Mouse (Mus musculus): ENCODE measurements around the gene Prkca. TPM values are rescaled to one million over a fixed set of nuclear protein-coding genes. Genes with fewer than 3 reads are reported as not detected.

The Prkca gene
- polyA plus RNA-seq, 1 experiment from 2014 or later: 13.5 TPM

GRCm38 (mm10) chr11:108365600-108365999 lies 21.9 kb upstream of the Prkca start:
- DNase-seq (ENCODE audit: low spot score) (no peak), ATAC-seq (ENCODE audit: low read depth) (no peak)
- H3K27ac ChIP-seq (replicated peaks; ENCODE audit: low read depth, low read length): no peak overlapping the region
- H3K4me3 ChIP-seq (ENCODE audit: low read depth, low read length): no peak overlapping the region
- H3K36me3 ChIP-seq (ENCODE audit: control insufficient read depth, insufficient read depth, low read length): no peaks in the 10 kb centered on the region
- H3K9me3 ChIP-seq (ENCODE audit: control insufficient read depth, low read length): no peaks in the 10 kb centered on the region
- H3K4me1 ChIP-seq (ENCODE audit: control insufficient read depth, insufficient read depth, low read length): 0 out of 2 replicates have a peak, but pooled peaks cover 7% of the 10 kb centered on the region
- 68% methylated on average over 7 of the region's 7 CpGs for WGBS
- no peaks in the 10 kb centered on the region for H3K27me3 ChIP-seq (replicated peaks; ENCODE audit: control insufficient read depth, insufficient read depth, low read length)
- no peak overlapping the region for H3K4me2 ChIP-seq (ENCODE audit: low read depth, low read length)
- no peak overlapping the region for H3K9ac ChIP-seq (ENCODE audit: low read depth, low read length)

- Histone ChIP-seq H3K9me3 (ENCODE audit: control insufficient read depth, low read length) (no peaks in the 10 kb centered on the region), H3K27me3 (replicated peaks; ENCODE audit: control insufficient read depth, insufficient read depth, low read length) (no peaks in the 10 kb centered on the region), H3K27ac (replicated peaks; ENCODE audit: low read depth, low read length) (no peak overlapping the region), H3K4me3 (ENCODE audit: low read depth, low read length) (no peak overlapping the region), H3K4me1 (ENCODE audit: control insufficient read depth, insufficient read depth, low read length) (0 out of 2 replicates have a peak, but pooled peaks cover 7% of the 10 kb centered on the region), H3K36me3 (ENCODE audit: control insufficient read depth, insufficient read depth, low read length) (no peaks in the 10 kb centered on the region), H3K9ac (ENCODE audit: low read depth, low read length) (no peak overlapping the region), H3K4me2 (ENCODE audit: low read depth, low read length) (no peak overlapping the region)
- DNase-seq (ENCODE audit: low spot score) (peak; percentile 28), ATAC-seq (ENCODE audit: low read depth) (0 out of 2 replicates have a peak, but pooled peaks have one; percentile 12)
- 39% methylated on average over 5 of the region's 7 CpGs for WGBS
These were observed 21.3 kb upstream of the Prkca start for GRCm38 (mm10) chr11:108364945-108365589.

- Histone ChIP-seq H3K4me1 (ENCODE audit: control insufficient read depth, insufficient read depth, low read length) (0 out of 2 replicates have a peak, but pooled peaks cover 7% of the 10 kb centered on the region), H3K36me3 (ENCODE audit: control insufficient read depth, insufficient read depth, low read length) (no peaks in the 10 kb centered on the region), H3K27me3 (replicated peaks; ENCODE audit: control insufficient read depth, insufficient read depth, low read length) (no peaks in the 10 kb centered on the region), H3K4me2 (ENCODE audit: low read depth, low read length) (no peak overlapping the region), H3K4me3 (ENCODE audit: low read depth, low read length) (no peak overlapping the region), H3K27ac (replicated peaks; ENCODE audit: low read depth, low read length) (no peak overlapping the region), H3K9me3 (ENCODE audit: control insufficient read depth, low read length) (no peaks in the 10 kb centered on the region), H3K9ac (ENCODE audit: low read depth, low read length) (no peak overlapping the region)
- 67% methylated on average over 4 of the region's 4 CpGs for WGBS
- no peak for DNase-seq (ENCODE audit: low spot score)
- ATAC-seq (ENCODE audit: low read depth): no peak
These were observed 20.3 kb upstream of the Prkca start for GRCm38 (mm10) chr11:108363991-108364390.

- no peaks in the 10 kb centered on the region for H3K9me3 ChIP-seq (ENCODE audit: control insufficient read depth, low read length)
- H3K36me3 ChIP-seq (ENCODE audit: control insufficient read depth, insufficient read depth, low read length): no peaks in the 10 kb centered on the region
- 0 out of 2 replicates have a peak, but pooled peaks cover 7% of the 10 kb centered on the region for H3K4me1 ChIP-seq (ENCODE audit: control insufficient read depth, insufficient read depth, low read length)
- H3K9ac ChIP-seq (ENCODE audit: low read depth, low read length): no peak overlapping the region
- 92% methylated on average over 5 of the region's 5 CpGs for WGBS
- H3K27me3 ChIP-seq (replicated peaks; ENCODE audit: control insufficient read depth, insufficient read depth, low read length): no peaks in the 10 kb centered on the region
- H3K27ac ChIP-seq (replicated peaks; ENCODE audit: low read depth, low read length): no peak overlapping the region
- no peak overlapping the region for H3K4me2 ChIP-seq (ENCODE audit: low read depth, low read length)
- no peak overlapping the region for H3K4me3 ChIP-seq (ENCODE audit: low read depth, low read length)
- DNase-seq (ENCODE audit: low spot score): no peak
- ATAC-seq (ENCODE audit: low read depth): no peak
These were observed 19.2 kb upstream of the Prkca start for GRCm38 (mm10) chr11:108362965-108363364.

- Histone ChIP-seq H3K36me3 (ENCODE audit: control insufficient read depth, insufficient read depth, low read length) (no peaks in the 10 kb centered on the region), H3K4me3 (ENCODE audit: low read depth, low read length) (no peak overlapping the region), H3K9me3 (ENCODE audit: control insufficient read depth, low read length) (no peaks in the 10 kb centered on the region), H3K27me3 (replicated peaks; ENCODE audit: control insufficient read depth, insufficient read depth, low read length) (no peaks in the 10 kb centered on the region), H3K9ac (ENCODE audit: low read depth, low read length) (no peak overlapping the region), H3K27ac (replicated peaks; ENCODE audit: low read depth, low read length) (no peak overlapping the region), H3K4me2 (ENCODE audit: low read depth, low read length) (no peak overlapping the region), H3K4me1 (ENCODE audit: control insufficient read depth, insufficient read depth, low read length) (0 out of 2 replicates have a peak, but pooled peaks cover 7% of the 10 kb centered on the region)
- ATAC-seq (ENCODE audit: low read depth) (no peak), DNase-seq (ENCODE audit: low spot score) (no peak)
- 84% methylated on average over 4 of the region's 4 CpGs for WGBS
These were observed 17.3 kb upstream of the Prkca start for GRCm38 (mm10) chr11:108360983-108361382.

- no peak for ATAC-seq (ENCODE audit: low read depth)
- WGBS: 81% methylated on average over 6 of the region's 6 CpGs
These were observed 15.2 kb upstream of the Prkca start for GRCm38 (mm10) chr11:108358911-108359310.

GRCm38 (mm10) chr11:108356020-108356419 lies 12.3 kb upstream of the Prkca start:
- no peak for ATAC-seq (ENCODE audit: low read depth)
- no peak overlapping the region for H3K4me2 ChIP-seq (ENCODE audit: low read depth, low read length)
- no peaks in the 10 kb centered on the region for H3K36me3 ChIP-seq (ENCODE audit: control insufficient read depth, insufficient read depth, low read length)
- no peaks in the 10 kb centered on the region for H3K27me3 ChIP-seq (replicated peaks; ENCODE audit: control insufficient read depth, insufficient read depth, low read length)
- WGBS: 78% methylated on average over 4 of the region's 4 CpGs
- no peak overlapping the region for H3K9ac ChIP-seq (ENCODE audit: low read depth, low read length)
- no peaks in the 10 kb centered on the region for H3K4me1 ChIP-seq (ENCODE audit: control insufficient read depth, insufficient read depth, low read length)
- no peaks in the 10 kb centered on the region for H3K9me3 ChIP-seq (ENCODE audit: control insufficient read depth, low read length)
- no peak for DNase-seq (ENCODE audit: low spot score)
- no peak overlapping the region for H3K4me3 ChIP-seq (ENCODE audit: low read depth, low read length)
- no peak overlapping the region for H3K27ac ChIP-seq (replicated peaks; ENCODE audit: low read depth, low read length)

More at GRCm38 (mm10) chr11:108358911-108359310, 15.2 kb upstream of the Prkca start:
- Histone ChIP-seq H3K9ac (ENCODE audit: low read depth, low read length) (no peak overlapping the region), H3K36me3 (ENCODE audit: control insufficient read depth, insufficient read depth, low read length) (no peaks in the 10 kb centered on the region), H3K27ac (replicated peaks; ENCODE audit: low read depth, low read length) (no peak overlapping the region), H3K4me1 (ENCODE audit: control insufficient read depth, insufficient read depth, low read length) (no peaks in the 10 kb centered on the region), H3K4me3 (ENCODE audit: low read depth, low read length) (no peak overlapping the region), H3K9me3 (ENCODE audit: control insufficient read depth, low read length) (no peaks in the 10 kb centered on the region), H3K4me2 (ENCODE audit: low read depth, low read length) (no peak overlapping the region), H3K27me3 (replicated peaks; ENCODE audit: control insufficient read depth, insufficient read depth, low read length) (no peaks in the 10 kb centered on the region)
- no peak for DNase-seq (ENCODE audit: low spot score)

GRCm38 (mm10) chr11:108352842-108353388 lies 9.2 kb upstream of the Prkca start:
- no peak overlapping the region for H3K4me3 ChIP-seq (ENCODE audit: low read depth, low read length)
- H3K36me3 ChIP-seq (ENCODE audit: control insufficient read depth, insufficient read depth, low read length): no peaks in the 10 kb centered on the region
- H3K27ac ChIP-seq (replicated peaks; ENCODE audit: low read depth, low read length): no peak overlapping the region
- H3K4me1 ChIP-seq (ENCODE audit: control insufficient read depth, insufficient read depth, low read length): no peaks in the 10 kb centered on the region
- ATAC-seq (ENCODE audit: low read depth) (no peak), DNase-seq (ENCODE audit: low spot score) (no peak)
- no peaks in the 10 kb centered on the region for H3K27me3 ChIP-seq (replicated peaks; ENCODE audit: control insufficient read depth, insufficient read depth, low read length)
- H3K9ac ChIP-seq (ENCODE audit: low read depth, low read length): no peak overlapping the region
- H3K9me3 ChIP-seq (ENCODE audit: control insufficient read depth, low read length): no peaks in the 10 kb centered on the region
- WGBS: 89% methylated on average over 10 of the region's 10 CpGs
- H3K4me2 ChIP-seq (ENCODE audit: low read depth, low read length): no peak overlapping the region

- no peaks in the 10 kb centered on the region for H3K36me3 ChIP-seq (ENCODE audit: control insufficient read depth, insufficient read depth, low read length)
- H3K27ac ChIP-seq (replicated peaks; ENCODE audit: low read depth, low read length): no peak overlapping the region
- no peak overlapping the region for H3K9ac ChIP-seq (ENCODE audit: low read depth, low read length)
- no peaks in the 10 kb centered on the region for H3K9me3 ChIP-seq (ENCODE audit: control insufficient read depth, low read length)
- H3K4me2 ChIP-seq (ENCODE audit: low read depth, low read length): no peak overlapping the region
- no peaks in the 10 kb centered on the region for H3K27me3 ChIP-seq (replicated peaks; ENCODE audit: control insufficient read depth, insufficient read depth, low read length)
- no peak overlapping the region for H3K4me3 ChIP-seq (ENCODE audit: low read depth, low read length)
- H3K4me1 ChIP-seq (ENCODE audit: control insufficient read depth, insufficient read depth, low read length): no peaks in the 10 kb centered on the region
- 82% methylated on average over 4 of the region's 4 CpGs for WGBS
- no peak for ATAC-seq (ENCODE audit: low read depth)
- DNase-seq (ENCODE audit: low spot score): no peak
These were observed 7.1 kb upstream of the Prkca start for GRCm38 (mm10) chr11:108350799-108351198.

Measured in embryonic facial prominence, embryonic 14.5 days (tissue).